Mouse (Mus musculus) heart, postnatal 0 days (tissue): ENCODE results near the gene Fam83e.

Experiments used
- CTCF ChIP-seq: IDR thresholded peaks from 2 replicates; pipeline ENCODE4 v1.5.1; 2016; ENCODE audit warnings: antibody characterized with exemption, control low read depth, low read depth
- EP300 ChIP-seq: IDR thresholded peaks from 2 replicates; pipeline ENCODE4 v1.6.1; 2016; ENCODE audit warnings: antibody characterized with exemption, low read depth

GRCm38 (mm10) chr7:45739820-45740219 is 18.8 kb downstream of the Fam83e start:
- TF ChIP-seq CTCF (no peak), EP300 (no peak)
